Mouse (Mus musculus) erythroblast, adult 5-6 weeks (primary cell): ENCODE results near the gene Gm45015. TPM values are rescaled to one million over a fixed set of nuclear protein-coding genes. Genes with fewer than 3 reads are reported as not detected.
"Not testable (repeated sequence)": the region's sequence is repeated elsewhere in the genome, so short reads cannot be mapped to it uniquely, and the experiment has no call there.

Source experiments
- ATAC-seq: replicated peaks from 2 replicates; pipeline ENCODE4 v1.8.0; 2016; ENCODE audit warnings: moderate number of reproducible peaks, mild to moderate bottlenecking, moderate TSS enrichment, inconsistent platforms; ENCODE audit not compliant: poor library complexity, low FRiP score, severe bottlenecking
- total RNA-seq, 2 experiments: library from RNA; stranded (forward) in 1 of 2; stranded (reverse) in 1 of 2; fragments of 150-400 nt in 1 of 2; fragments of 200-764, 138-1000 nt in 1 of 2; gene quantifications; 2 replicates each; pipeline versions ENCODE4 v1.2.3 to v1.2.4; 2015 to 2017; ENCODE audit warnings: low replicate concordance in 2 of 2

The Gm45015 gene
- not detected in 2 replicates for total RNA-seq (2015; ENCODE audit: low replicate concordance)
- not detected in 2 replicates for total RNA-seq (2017; ENCODE audit: low replicate concordance)

DNA sequence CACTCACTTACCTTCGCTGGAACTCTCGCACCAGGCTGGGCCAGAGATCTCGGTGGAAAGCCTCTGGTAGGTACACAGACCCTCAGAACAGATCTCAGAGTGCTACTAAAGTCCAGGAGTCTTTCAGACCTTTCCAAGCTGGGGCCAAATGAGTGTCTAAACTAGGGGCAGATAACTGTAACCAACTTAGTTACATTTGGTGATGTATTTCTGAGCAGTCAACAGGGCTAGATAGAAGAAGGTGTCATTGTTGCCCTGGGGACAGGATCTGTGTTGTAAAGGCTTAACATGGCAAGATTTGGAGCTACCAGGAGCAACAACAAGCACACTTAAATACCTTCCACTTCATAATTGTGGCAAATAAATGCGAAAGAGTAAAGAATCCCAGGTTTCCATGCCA lies at the start of gene Gm45015:
Gene Gm45015 (minus strand): TSS at position 101 of the 400 bp plus-strand sequence.
- no peak for ATAC-seq

DNA sequence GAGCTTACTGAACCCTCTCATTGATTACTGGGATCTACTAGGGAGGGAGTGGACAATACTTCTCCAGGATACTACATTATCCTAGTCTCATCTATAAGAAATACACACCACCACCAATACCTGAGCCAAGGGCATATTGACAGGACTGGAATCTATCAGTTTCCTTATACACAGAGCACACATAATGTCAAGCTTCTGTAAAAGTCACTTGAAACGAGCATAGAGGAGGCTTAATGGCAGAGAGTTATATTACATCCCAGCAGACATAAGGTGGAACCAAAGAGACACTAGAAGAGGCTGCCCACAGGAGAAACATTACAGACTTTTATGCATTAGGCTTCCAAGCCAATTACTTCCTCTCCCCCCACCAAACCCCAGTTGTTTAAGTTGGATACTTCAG lies 48.3 kb upstream of the Gm45015 start:
- no peak for ATAC-seq

DNA sequence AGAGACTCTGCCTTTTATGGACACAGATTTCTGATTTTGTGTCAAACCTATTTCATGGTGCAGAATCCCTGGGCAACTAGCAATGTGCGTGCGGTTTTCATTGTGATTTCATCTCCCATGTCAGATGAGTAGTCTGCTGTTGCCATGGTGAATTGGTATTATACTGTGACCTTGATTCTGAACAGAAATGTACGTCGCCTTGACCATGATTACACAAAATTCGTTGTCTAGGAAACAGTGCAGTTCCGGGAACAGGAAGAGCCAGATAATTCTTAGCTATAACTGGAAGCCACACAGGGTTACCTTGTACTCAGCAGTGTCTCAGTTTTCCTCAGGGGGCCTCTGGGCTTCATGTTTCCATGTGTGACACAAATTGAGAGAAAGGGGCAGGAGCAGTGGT lies 47.8 kb upstream of the Gm45015 start:
- ATAC-seq, result no peak

DNA sequence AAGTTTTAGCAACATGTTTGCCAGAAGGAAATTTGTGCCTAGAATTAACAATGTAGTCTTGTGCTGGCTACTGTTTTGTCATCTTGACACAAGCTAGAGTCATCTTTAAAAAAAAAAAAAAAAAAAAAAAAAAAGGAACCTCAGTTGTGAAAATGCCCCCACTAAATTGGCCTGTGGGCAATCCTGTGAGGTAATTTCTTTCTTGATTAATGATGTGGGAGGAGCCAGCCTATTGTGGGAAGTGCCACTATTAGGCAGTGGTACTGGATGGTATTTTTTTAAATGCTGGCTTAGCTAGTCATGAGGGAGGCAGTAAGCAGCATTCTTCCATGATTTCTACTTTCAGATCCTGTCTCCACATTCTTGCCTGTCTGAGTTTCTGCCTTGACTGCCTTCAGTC lies 26.7 kb upstream of the Gm45015 start:
- ATAC-seq, result no peak

DNA sequence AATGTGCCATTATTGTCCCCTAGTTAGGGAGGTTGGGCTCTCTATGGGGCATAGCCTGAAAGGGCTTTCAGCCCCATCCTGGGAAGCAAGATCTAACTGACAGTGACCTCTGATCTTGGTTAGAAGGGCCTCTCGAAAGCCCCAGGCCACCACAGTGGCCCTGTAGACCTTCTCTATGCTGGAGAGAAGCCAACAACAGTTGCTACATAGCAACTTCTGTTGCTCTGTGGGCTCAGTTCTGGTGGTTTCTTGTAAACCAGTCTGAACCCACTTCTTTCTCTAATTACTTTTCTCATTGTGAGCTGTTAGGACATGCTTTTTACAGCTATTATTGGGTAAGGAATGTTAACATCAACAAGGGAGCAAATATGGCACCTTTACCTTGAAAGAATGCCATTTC lies 20.1 kb upstream of the Gm45015 start:
- ATAC-seq, result no peak

DNA sequence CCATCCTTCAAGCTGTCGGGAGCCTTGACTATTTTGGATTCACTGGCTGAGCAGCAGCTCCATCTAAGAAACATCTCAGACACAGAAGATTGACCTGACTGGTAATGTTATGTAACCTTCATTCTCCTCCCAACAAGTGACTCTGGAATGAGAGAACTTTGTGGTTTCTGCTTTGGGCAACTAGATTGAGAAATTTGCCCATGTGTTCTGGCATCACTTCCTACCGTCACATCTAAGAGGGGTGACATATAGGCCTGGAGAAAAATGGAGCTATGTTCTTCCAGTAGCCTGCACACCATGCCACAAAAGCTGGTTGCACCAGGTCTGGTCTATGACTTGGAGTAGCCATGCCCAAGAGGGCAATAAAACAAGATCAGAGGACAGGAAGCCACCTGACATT lies 19.5 kb upstream of the Gm45015 start:
- no peak for ATAC-seq

DNA sequence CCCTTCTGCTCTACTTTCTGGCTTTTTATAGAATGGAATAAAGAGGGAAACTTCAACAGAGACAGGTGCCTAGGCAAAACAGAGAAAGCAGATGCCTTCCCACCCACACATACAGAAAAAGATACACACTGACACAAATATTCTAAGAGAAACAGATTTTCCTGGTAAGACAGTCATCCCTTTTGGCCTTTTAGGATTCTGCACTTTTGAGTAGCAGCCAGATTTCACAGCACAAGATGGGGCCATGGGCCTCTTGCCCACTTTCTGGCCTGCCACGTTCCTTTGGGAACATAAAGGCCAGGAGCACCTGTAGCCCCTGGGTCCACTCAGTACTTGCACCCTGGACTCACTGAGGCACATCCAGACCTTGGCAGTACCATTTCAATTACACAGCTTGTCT lies 7.7 kb upstream of the Gm45015 start:
- no peak for ATAC-seq

DNA sequence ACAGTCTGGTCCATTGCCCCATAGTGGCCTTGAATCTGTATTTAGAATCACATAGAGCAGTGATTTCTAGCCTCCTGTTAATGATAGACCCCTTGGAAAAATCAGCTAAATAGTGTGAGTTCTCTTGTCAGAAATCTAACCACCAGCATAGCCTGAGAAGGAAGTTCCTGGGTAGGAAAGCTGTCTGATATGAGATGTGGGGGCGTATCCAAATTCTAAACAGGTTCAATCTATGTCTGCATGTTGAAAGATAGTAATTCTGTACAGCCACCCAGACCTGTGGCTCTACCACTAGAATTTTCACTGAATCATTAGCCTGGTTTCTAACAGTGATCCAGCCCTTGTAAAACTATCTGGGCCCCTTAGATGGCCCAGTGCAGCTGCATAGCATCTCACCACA lies 7.2 kb upstream of the Gm45015 start:
- ATAC-seq, result no peak

- no peak for ATAC-seq
Observed at GRCm38 (mm10) chrX:73342941-73343735, 6.5 kb upstream of the Gm45015 start.

GRCm38 (mm10) chrX:73342483-73342895 lies 5.8 kb upstream of the Gm45015 start, which contains the start of gene Zfp275:
Gene Zfp275 (plus strand): TSS chrX:73342621.
- no peak for ATAC-seq

DNA sequence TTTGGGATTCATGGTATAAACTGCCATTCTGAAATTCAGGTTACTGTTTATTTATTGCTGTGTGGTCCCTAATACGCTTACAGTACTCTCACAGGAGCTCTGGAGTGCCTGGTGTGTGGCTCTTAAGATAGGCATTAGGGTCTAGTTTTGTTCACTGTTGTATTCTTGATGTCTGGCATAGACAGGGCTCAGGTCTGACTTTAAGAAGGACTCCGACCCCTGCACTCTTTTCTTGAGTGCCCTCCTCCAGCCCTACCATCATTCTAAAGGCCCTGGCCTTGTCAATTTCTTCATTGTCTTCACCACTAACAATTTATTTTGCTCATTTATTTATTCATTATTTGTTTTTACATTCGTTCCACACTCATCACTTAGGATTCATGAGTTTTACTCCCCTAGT lies 5.4 kb upstream of the Gm45015 start:
- ATAC-seq, result no peak

DNA sequence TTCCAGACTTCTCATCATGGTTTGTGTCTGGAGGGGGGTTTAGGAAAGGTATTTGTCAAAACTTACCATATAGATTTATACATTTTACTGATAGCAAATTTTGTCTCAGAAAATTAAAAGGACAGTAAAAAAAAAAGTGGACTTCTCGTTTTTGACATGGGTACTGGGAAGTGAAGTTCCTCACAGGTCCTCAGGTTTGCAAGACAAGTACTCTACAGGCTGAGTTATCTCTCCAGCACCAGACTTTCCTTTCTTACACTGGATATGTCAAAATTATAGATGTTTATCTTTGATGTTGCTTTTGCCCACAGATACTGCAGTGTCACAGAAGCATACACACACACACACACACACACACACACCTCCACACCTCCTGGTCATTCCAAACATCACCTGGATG lies 4.8 kb upstream of the Gm45015 start:
- no peak for ATAC-seq

- no peak for ATAC-seq
Observed at GRCm38 (mm10) chrX:73333548-73333947, 3.1 kb downstream of the Gm45015 start.

- no peak for ATAC-seq
Observed at GRCm38 (mm10) chrX:73327215-73327614, 9.4 kb downstream of the Gm45015 start.

- no peak for ATAC-seq
Observed at GRCm38 (mm10) chrX:73321029-73321428, 15.6 kb downstream of the Gm45015 start.

DNA sequence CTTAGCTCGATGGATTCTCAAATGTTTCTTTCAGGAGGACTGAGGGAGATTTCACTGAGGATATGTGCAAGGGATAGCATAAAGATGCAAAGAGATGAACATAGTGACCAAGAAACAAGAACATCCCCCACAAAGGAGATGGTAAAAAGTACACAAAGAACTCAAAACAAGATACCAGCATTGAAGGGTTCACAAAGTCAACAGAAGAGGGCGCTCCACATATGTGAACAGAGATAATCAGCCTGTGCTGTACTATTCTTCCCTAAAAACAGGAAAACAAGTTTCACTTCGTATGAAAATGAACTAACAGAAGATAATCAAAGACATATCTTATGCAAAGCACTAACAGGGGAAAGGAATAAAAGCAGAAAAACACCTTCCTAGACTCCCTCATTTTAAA lies 24.1 kb downstream of the Gm45015 start:
- ATAC-seq, result no peak

GRCm38 (mm10) chrX:73295745-73296144 lies 40.9 kb downstream of the Gm45015 start:
- ATAC-seq, result not testable (repeated sequence)

DNA sequence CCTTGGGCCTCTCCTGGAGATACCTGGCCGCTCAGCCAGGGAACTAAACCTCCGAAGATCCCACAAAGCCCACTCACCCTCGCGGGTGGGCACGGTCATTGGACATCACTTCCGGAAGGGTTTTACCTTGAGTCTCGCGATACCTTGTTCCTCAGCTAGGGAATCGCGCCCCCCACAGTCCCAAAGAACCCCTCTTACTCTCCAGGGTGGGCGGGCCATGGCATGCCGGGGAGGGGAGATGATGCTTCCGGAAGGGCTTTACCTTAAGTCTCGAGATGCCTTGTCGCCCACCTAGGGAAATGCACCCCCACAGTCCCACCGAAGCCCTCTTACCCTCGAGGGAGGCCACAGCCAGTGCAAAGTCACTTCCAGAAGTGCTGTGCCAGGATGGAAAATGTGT lies 43.8 kb downstream of the Gm45015 start, which contains the start of the genes Xlr5a and Xlr5c:
Gene Xlr5a (minus strand): TSS at position 101 of the 400 bp plus-strand sequence.
Gene Xlr5c (minus strand): TSS at position 101 of the 400 bp plus-strand sequence.
- ATAC-seq, result not testable (repeated sequence)
